Mouse (Mus musculus): ENCODE data around the gene Ptprcap. TPM values are rescaled to one million over a fixed set of nuclear protein-coding genes. Genes with fewer than 3 reads are reported as not detected.
A peak's percentile ranks its signal among the peaks of the same experiment; 100 is the strongest.

Gene Ptprcap
- polyA plus RNA-seq, 1 experiment from 2014 or later = 0.93 TPM

GRCm38 (mm10) chr19:4169810-4170209 lies 16.4 kb downstream of the Ptprcap start:
- Histone ChIP-seq H3K27ac (peak overlapping the region; percentile 89), H3K27me3 (ENCODE audit: low read depth, poor library complexity, severe bottlenecking) (peaks cover 6% of the 10 kb centered on the region; the same call in 1 of the 2 replicates), H3K36me3 (no peaks in the 10 kb centered on the region), H3K4me1 (peaks cover 39% of the 10 kb centered on the region), H3K9me3 (replicated peaks) (no peaks in the 10 kb centered on the region), H3K4me3 (peak overlapping the region; percentile 55)
- DNase-seq (ENCODE audit: low spot score) = no peak
- WGBS = 6% methylated on average over 27 of the region's 27 CpGs

GRCm38 (mm10) chr19:4170723-4171392 lies 17.5 kb downstream of the Ptprcap start:
- Histone ChIP-seq H3K4me1 (peaks cover 40% of the 10 kb centered on the region), H3K4me3 (no peak overlapping the region), H3K9me3 (replicated peaks) (no peaks in the 10 kb centered on the region), H3K27ac (peak overlapping the region; percentile 14), H3K36me3 (no peaks in the 10 kb centered on the region), H3K27me3 (ENCODE audit: low read depth, poor library complexity, severe bottlenecking) (peaks cover 7% of the 10 kb centered on the region)
- 88% methylated on average over 10 of the region's 10 CpGs for WGBS
- no peak for DNase-seq (ENCODE audit: low spot score)

GRCm38 (mm10) chr19:4171393-4172290 lies 18.2 kb downstream of the Ptprcap start:
- 63% methylated on average over 13 of the region's 13 CpGs for WGBS

GRCm38 (mm10) chr19:4172925-4173324 lies 19.5 kb downstream of the Ptprcap start:
- WGBS = 55% methylated on average over 11 of the region's 11 CpGs
- H3K27ac ChIP-seq = no peak overlapping the region
- no peaks in the 10 kb centered on the region for H3K9me3 ChIP-seq (replicated peaks)
- no peak overlapping the region for H3K4me3 ChIP-seq
- H3K27me3 ChIP-seq (ENCODE audit: low read depth, poor library complexity, severe bottlenecking) = peaks cover 15% of the 10 kb centered on the region
- DNase-seq (ENCODE audit: low spot score) = no peak
- H3K36me3 ChIP-seq = no peaks in the 10 kb centered on the region
- peaks cover 40% of the 10 kb centered on the region for H3K4me1 ChIP-seq

More at GRCm38 (mm10) chr19:4171393-4172290, 18.2 kb downstream of the Ptprcap start:
- DNase-seq (ENCODE audit: low spot score) = no peak
- H3K4me3 ChIP-seq = no peak overlapping the region
- H3K4me1 ChIP-seq = peaks cover 40% of the 10 kb centered on the region
- peak overlapping the region; percentile 14 for H3K27ac ChIP-seq
- peaks cover 15% of the 10 kb centered on the region for H3K27me3 ChIP-seq (ENCODE audit: low read depth, poor library complexity, severe bottlenecking)
- H3K36me3 ChIP-seq = no peaks in the 10 kb centered on the region
- no peaks in the 10 kb centered on the region for H3K9me3 ChIP-seq (replicated peaks)

- DNase-seq (ENCODE audit: low spot score) = no peak
- H3K27me3 ChIP-seq (ENCODE audit: low read depth, poor library complexity, severe bottlenecking) = peaks cover 15% of the 10 kb centered on the region
- no peaks in the 10 kb centered on the region for H3K9me3 ChIP-seq (replicated peaks)
- H3K36me3 ChIP-seq = no peaks in the 10 kb centered on the region
- H3K4me1 ChIP-seq = peaks cover 29% of the 10 kb centered on the region
- WGBS = 4% methylated on average over 11 of the region's 11 CpGs
- peak within 1 kb of the TSS; percentile 37; the same call in 1 of the 2 replicates for H3K27ac ChIP-seq
- H3K4me3 ChIP-seq = peak within 1 kb of the TSS; percentile 35
These were observed 22.1 kb downstream of the Ptprcap start, which contains the start of gene Carns1 for GRCm38 (mm10) chr19:4175368-4175947. Gene Carns1 (minus strand): TSS chr19:4175479.

GRCm38 (mm10) chr19:4180411-4180810 lies 27.0 kb downstream of the Ptprcap start:
- Histone ChIP-seq H3K4me1 (peaks cover 25% of the 10 kb centered on the region), H3K9me3 (replicated peaks) (no peaks in the 10 kb centered on the region), H3K36me3 (no peaks in the 10 kb centered on the region), H3K27ac (no peak overlapping the region), H3K4me3 (no peak overlapping the region), H3K27me3 (ENCODE audit: low read depth, poor library complexity, severe bottlenecking) (peaks cover 9% of the 10 kb centered on the region)
- DNase-seq (ENCODE audit: low spot score) = no peak
- 89% methylated on average over 7 of the region's 7 CpGs for WGBS

GRCm38 (mm10) chr19:4181892-4182291 lies 28.5 kb downstream of the Ptprcap start:
- Histone ChIP-seq H3K27me3 (ENCODE audit: low read depth, poor library complexity, severe bottlenecking) (no peaks in the 10 kb centered on the region), H3K4me3 (no peak overlapping the region), H3K4me1 (peaks cover 21% of the 10 kb centered on the region), H3K27ac (no peak overlapping the region), H3K9me3 (replicated peaks) (no peaks in the 10 kb centered on the region), H3K36me3 (no peaks in the 10 kb centered on the region)
- WGBS = 54% methylated on average over 3 of the region's 3 CpGs
- DNase-seq (ENCODE audit: low spot score) = no peak

- no peak for DNase-seq (ENCODE audit: low spot score)
- peaks cover 21% of the 10 kb centered on the region for H3K4me1 ChIP-seq
- no peak overlapping the region for H3K27ac ChIP-seq
- WGBS = 91% methylated on average over 2 of the region's 2 CpGs
- no peaks in the 10 kb centered on the region for H3K36me3 ChIP-seq
- no peaks in the 10 kb centered on the region for H3K9me3 ChIP-seq (replicated peaks)
- H3K27me3 ChIP-seq (ENCODE audit: low read depth, poor library complexity, severe bottlenecking) = no peaks in the 10 kb centered on the region
- H3K4me3 ChIP-seq = no peak overlapping the region
These were observed 30.3 kb downstream of the Ptprcap start for GRCm38 (mm10) chr19:4183689-4184088.

GRCm38 (mm10) chr19:4184976-4185975 lies 31.9 kb downstream of the Ptprcap start:
- DNase-seq (ENCODE audit: low spot score) = no peak
- Histone ChIP-seq H3K4me1 (peaks cover 21% of the 10 kb centered on the region), H3K36me3 (no peaks in the 10 kb centered on the region), H3K27ac (peak overlapping the region; percentile 66), H3K27me3 (ENCODE audit: low read depth, poor library complexity, severe bottlenecking) (no peaks in the 10 kb centered on the region), H3K4me3 (no peak overlapping the region), H3K9me3 (replicated peaks) (no peaks in the 10 kb centered on the region)
- 63% methylated on average over 15 of the region's 15 CpGs for WGBS

GRCm38 (mm10) chr19:4187303-4187702 lies 33.9 kb downstream of the Ptprcap start:
- Histone ChIP-seq H3K9me3 (replicated peaks) (no peaks in the 10 kb centered on the region), H3K4me3 (no peak overlapping the region), H3K4me1 (peaks cover 31% of the 10 kb centered on the region), H3K27ac (no peak overlapping the region), H3K27me3 (ENCODE audit: low read depth, poor library complexity, severe bottlenecking) (no peaks in the 10 kb centered on the region), H3K36me3 (0 out of 2 replicates have a peak, but pooled peaks cover 3% of the 10 kb centered on the region)
- no peak for DNase-seq (ENCODE audit: low spot score)
- 75% methylated on average over 3 of the region's 3 CpGs for WGBS

GRCm38 (mm10) chr19:4189051-4189620 lies 35.7 kb downstream of the Ptprcap start:
- Histone ChIP-seq H3K27me3 (ENCODE audit: low read depth, poor library complexity, severe bottlenecking) (no peaks in the 10 kb centered on the region), H3K9me3 (replicated peaks) (no peaks in the 10 kb centered on the region)

More at GRCm38 (mm10) chr19:4189051-4189620, 35.7 kb downstream of the Ptprcap start:
- Histone ChIP-seq H3K36me3 (peaks cover 16% of the 10 kb centered on the region), H3K4me1 (peaks cover 46% of the 10 kb centered on the region), H3K27ac (peak overlapping the region; percentile 12; the same call in 1 of the 2 replicates), H3K4me3 (no peak overlapping the region)
- DNase-seq (ENCODE audit: low spot score) = no peak
- WGBS = 89% methylated on average over 12 of the region's 12 CpGs

All from limb, embryonic 10.5 days (tissue).